Comparison of ENCODE assay signal across 8 mouse cellular contexts in the genomic region with DNA sequence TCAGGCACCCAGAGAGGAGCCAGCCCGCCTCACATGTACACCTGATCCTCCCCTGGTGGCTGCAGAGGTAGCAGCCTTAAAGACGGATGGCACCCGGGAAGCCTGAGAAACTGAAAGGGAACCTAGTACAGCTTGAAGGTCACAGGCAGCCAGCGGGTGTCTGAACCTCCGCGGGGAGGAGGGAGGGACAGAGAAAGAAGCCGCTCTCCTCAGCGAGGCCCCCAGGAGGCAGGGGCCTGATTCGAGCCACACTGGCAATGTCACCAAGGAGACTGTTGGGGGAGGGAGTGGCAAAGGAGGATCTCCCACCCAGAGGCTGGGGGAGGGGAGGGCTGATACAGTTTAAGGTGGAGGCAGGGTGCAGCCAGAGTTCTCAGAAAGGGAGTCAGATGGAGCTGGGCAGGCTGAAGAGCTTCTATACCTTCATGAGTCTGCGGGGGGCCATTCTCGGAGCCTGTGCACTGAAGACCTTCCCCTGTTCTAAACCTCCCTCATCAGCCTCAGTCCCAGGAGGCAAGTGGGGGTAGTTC. TPM values are rescaled to one million over a fixed set of nuclear protein-coding genes. Genes with fewer than 3 reads are reported as not detected.
DNase-seq lines count a peak whose midpoint lies in the region; ATAC-seq and TF ChIP-seq lines count a peak whose summit lies in the region.

No protein-coding gene starts in this region.

- no peak for TF ChIP-seq EP300 in liver, postnatal 0 days (IDR thresholded peaks at IDR 0.05; ENCODE audit: low read depth)

- H3K4me1 ChIP-seq in lung, embryonic 15.5 days: peaks cover 15% of the 10 kb centered on the region
- peaks cover 23% of the 10 kb centered on the region for H3K4me1 ChIP-seq in hindbrain, embryonic 11.5 days (replicated peaks; ENCODE audit: control insufficient read depth, insufficient read depth, low read length)
- H3K4me1 ChIP-seq in liver, postnatal 0 days (ENCODE audit: insufficient read depth): peaks cover 5% of the 10 kb centered on the region; the same call in 1 of the 2 replicates

- no peaks in the 10 kb centered on the region for H3K9me3 ChIP-seq in lung, embryonic 15.5 days
- no peaks in the 10 kb centered on the region for H3K9me3 ChIP-seq in hindbrain, embryonic 11.5 days (ENCODE audit: control insufficient read depth, low read length)
- peaks cover 5% of the 10 kb centered on the region for H3K9me3 ChIP-seq in liver, postnatal 0 days (ENCODE audit: low read length)

- peaks cover 24% of the 10 kb centered on the region for H3K27me3 ChIP-seq in lung, embryonic 15.5 days
- H3K27me3 ChIP-seq in hindbrain, embryonic 11.5 days (ENCODE audit: control insufficient read depth, insufficient read depth, low read length): no peaks in the 10 kb centered on the region
- H3K27me3 ChIP-seq in liver, postnatal 0 days (ENCODE audit: insufficient read depth, low read length): 0 out of 2 replicates have a peak, but pooled peaks cover 7% of the 10 kb centered on the region

- H3K36me3 ChIP-seq in lung, embryonic 15.5 days: no peaks in the 10 kb centered on the region
- H3K36me3 ChIP-seq in hindbrain, embryonic 11.5 days (ENCODE audit: control insufficient read depth, insufficient read depth, low read length): no peaks in the 10 kb centered on the region
- no peaks in the 10 kb centered on the region for H3K36me3 ChIP-seq in liver, postnatal 0 days (replicated peaks; ENCODE audit: insufficient read depth, low read length)

- no peak for DNase-seq in lung, postnatal 14 days
- peak; percentile 62 for DNase-seq in adrenal gland, postnatal 14 days
- DNase-seq in hindbrain, embryonic 11.5 days (ENCODE audit: low spot score): peak; percentile 39
- no peak for DNase-seq in liver, postnatal 0 days
- DNase-seq in thymus, postnatal 0 days (ENCODE audit: low spot score): peak; percentile 57
- no peak for DNase-seq in urinary bladder, postnatal 25 days (ENCODE audit: low spot score)
- DNase-seq in layer of hippocampus, adult 2 months (ENCODE audit: low spot score in 2 of 2): no peak

- H3K4me2 ChIP-seq in lung, embryonic 15.5 days: peak overlapping the region; percentile 49
- H3K4me2 ChIP-seq in hindbrain, embryonic 11.5 days (replicated peaks; ENCODE audit: low read depth, low read length): peak overlapping the region; percentile 25; the same call in 1 of the 2 replicates
- peak overlapping the region; percentile 54 for H3K4me2 ChIP-seq in liver, postnatal 0 days (ENCODE audit: low read depth, low read length)

- TF ChIP-seq CTCF in liver, postnatal 0 days (IDR thresholded peaks at IDR 0.05; ENCODE audit: low read depth): no peak
- TF ChIP-seq CTCF in layer of hippocampus, adult 2 months (conservative IDR thresholded peaks at IDR 0.05): no peak

- ATAC-seq in lung, embryonic 15.5 days (ENCODE audit: borderline replicate concordance, extremely low read depth, low FRiP score, low TSS enrichment): peak; percentile 31; the same call in 1 of the 2 replicates
- no peak for ATAC-seq in hindbrain, embryonic 11.5 days (ENCODE audit: low FRiP score)
- no peak for ATAC-seq in liver, postnatal 0 days

- H3K4me3 ChIP-seq in lung, embryonic 15.5 days: peak overlapping the region; percentile 24
- H3K4me3 ChIP-seq in hindbrain, embryonic 11.5 days (ENCODE audit: low read depth, low read length): no peak overlapping the region
- peak overlapping the region; percentile 20; the same call in 1 of the 2 replicates for H3K4me3 ChIP-seq in liver, postnatal 0 days (ENCODE audit: low read depth, low read length)
- no peak overlapping the region for H3K4me3 ChIP-seq in layer of hippocampus, adult 2 months

- WGBS in lung, embryonic 15.5 days: 8% methylated on average over 11 of the region's 11 CpGs
- WGBS in hindbrain, embryonic 11.5 days: 3% methylated on average over 11 of the region's 11 CpGs
- WGBS in liver, postnatal 0 days (ENCODE audit: insufficient replicate concordance): 4% methylated on average over 11 of the region's 11 CpGs

- H3K27ac ChIP-seq in lung, embryonic 15.5 days: no peak overlapping the region
- no peak overlapping the region for H3K27ac ChIP-seq in hindbrain, embryonic 11.5 days (ENCODE audit: low read depth, low read length)
- no peak overlapping the region for H3K27ac ChIP-seq in liver, postnatal 0 days (ENCODE audit: low read depth)
- no peak overlapping the region for H3K27ac ChIP-seq in layer of hippocampus, adult 2 months

- H3K9ac ChIP-seq in lung, embryonic 15.5 days: no peak overlapping the region
- peak overlapping the region; percentile 15; the same call in 1 of the 2 replicates for H3K9ac ChIP-seq in hindbrain, embryonic 11.5 days (ENCODE audit: low read depth, low read length)
- H3K9ac ChIP-seq in liver, postnatal 0 days (replicated peaks): no peak overlapping the region

RNA-seq across cellular contexts. Expression of gene Mdga1, which starts 6.1 kb away (rescaled TPM):
- polyA plus RNA-seq in lung, embryonic 15.5 days (2015; fragmentation: Nextera tagmentation; extraction: Ambion mirVana): 4.1 and 4.2 TPM in 2 replicates
- total RNA-seq in adrenal gland, postnatal 14 days (2021): 1.3 and 1.8 TPM in 2 replicates
- polyA plus RNA-seq in hindbrain, embryonic 11.5 days (2014; fragmentation: Nextera tagmentation; extraction: Ambion mirVana): 4.6 and 4.8 TPM in 2 replicates
- polyA plus RNA-seq in liver, postnatal 0 days (2015; fragmentation: Nextera tagmentation; extraction: Ambion mirVana): 2.0 and 2.2 TPM in 2 replicates
- polyA plus RNA-seq in thymus, postnatal 0 days (2015; fragmentation: Nextera tagmentation; extraction: Ambion mirVana): 1.3 and 2.6 TPM in 2 replicates
- total RNA-seq in layer of hippocampus, adult 2 months (2021): 10 to 100 TPM; 70.1 to 73.8 TPM

RNA-seq across cellular contexts. Expression of gene Zfand3, which starts 40.7 kb away (rescaled TPM):
- polyA plus RNA-seq in lung, embryonic 15.5 days (2015; fragmentation: Nextera tagmentation; extraction: Ambion mirVana): 56.7 and 59.8 TPM in 2 replicates
- 126 and 133 TPM in 2 replicates for total RNA-seq in adrenal gland, postnatal 14 days (2021)
- polyA plus RNA-seq in hindbrain, embryonic 11.5 days (2014; fragmentation: Nextera tagmentation; extraction: Ambion mirVana): 61.7 and 61.8 TPM in 2 replicates
- polyA plus RNA-seq in liver, postnatal 0 days (2015; fragmentation: Nextera tagmentation; extraction: Ambion mirVana): 24.7 and 26.2 TPM in 2 replicates
- polyA plus RNA-seq in thymus, postnatal 0 days (2015; fragmentation: Nextera tagmentation; extraction: Ambion mirVana): 35.0 and 40.1 TPM in 2 replicates
- total RNA-seq in layer of hippocampus, adult 2 months (2021): 100 to 1,000 TPM; 112 to 118 TPM

Comparison
In these comparisons a context has a peak if more than half of its experiments do, and no peak if none do; other contexts are left out.
1. H3K4me3 ChIP-seq: peak in lung, embryonic 15.5 days (single experiment) and liver, postnatal 0 days (single experiment); none in hindbrain, embryonic 11.5 days (single experiment) and layer of hippocampus, adult 2 months (single experiment).
2. DNase-seq: peak in adrenal gland, postnatal 14 days (single experiment), hindbrain, embryonic 11.5 days (single experiment) and thymus, postnatal 0 days (single experiment); none in lung, postnatal 14 days (single experiment), liver, postnatal 0 days (single experiment), urinary bladder, postnatal 25 days (single experiment) and layer of hippocampus, adult 2 months (0 of 2).
3. Peak in every context shown above with its lines, with median percentiles within 50 percentile points of each other: H3K4me2 ChIP-seq.